Mouse (Mus musculus) hematopoietic stem cell, adult 5-6 weeks (primary cell): Measurements from ENCODE around the gene Unc93a2. TPM values are rescaled to one million over a fixed set of nuclear protein-coding genes. Genes with fewer than 3 reads are reported as not detected.
"Not testable (repeated sequence)": the region's sequence is repeated elsewhere in the genome, so short reads cannot be mapped to it uniquely, and the experiment has no call there.

Experiments
- ATAC-seq, 2 experiments: fragments of 125-278 bp in 1 of 2; replicated peaks in 1 of 2; 2 replicates each; pipeline ENCODE4 v1.8.0; 2016 to 2017; ENCODE audit warnings: inconsistent platforms in 2 of 2, mild to moderate bottlenecking in 2 of 2, moderate number of reproducible peaks in 2 of 2, low read depth in 1 of 2, moderate TSS enrichment in 1 of 2; ENCODE audit not compliant: low FRiP score in 2 of 2, poor library complexity in 2 of 2, severe bottlenecking in 2 of 2, insufficient read depth in 1 of 2, low TSS enrichment in 1 of 2
- total RNA-seq: library from RNA; stranded (forward); fragments of 172-1452, 232-1000 nt; gene quantifications from 2 replicates; pipeline ENCODE4 v1.2.3, GENCODE M21; 2017

Unc93a2 gene
- 0.06 TPM in 1 of 2 replicates, not detected in the other for total RNA-seq

GRCm38 (mm10) chr17:7385364-7385763, at the start of gene Unc93a2:
Gene Unc93a2 (minus strand): TSS chr17:7385464.
- ATAC-seq: not testable (repeated sequence)

DNA sequence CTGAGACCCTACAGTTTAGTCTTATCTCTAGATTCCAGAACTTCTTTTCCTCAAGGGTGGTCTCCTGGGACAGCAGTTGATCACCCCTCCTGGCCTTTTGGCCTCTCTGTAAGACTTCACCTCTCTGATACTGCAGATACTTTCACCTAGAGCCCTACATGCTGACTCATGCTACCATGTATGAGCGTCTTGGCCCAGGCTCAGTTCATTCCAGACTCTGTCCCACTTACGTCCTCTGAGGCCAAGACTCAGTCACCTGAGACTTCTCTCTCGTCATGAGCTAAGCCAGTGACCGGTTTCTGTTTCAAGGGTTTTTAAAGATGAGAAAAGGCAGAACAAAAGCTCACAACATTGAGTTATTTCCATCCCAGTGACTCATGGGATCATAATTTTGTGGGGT, 48.9 kb upstream of the Unc93a2 start:
- ATAC-seq: 0 out of 4 replicates have a peak, but pooled peaks of 1 of the 2 experiments have one; percentile 9

DNA sequence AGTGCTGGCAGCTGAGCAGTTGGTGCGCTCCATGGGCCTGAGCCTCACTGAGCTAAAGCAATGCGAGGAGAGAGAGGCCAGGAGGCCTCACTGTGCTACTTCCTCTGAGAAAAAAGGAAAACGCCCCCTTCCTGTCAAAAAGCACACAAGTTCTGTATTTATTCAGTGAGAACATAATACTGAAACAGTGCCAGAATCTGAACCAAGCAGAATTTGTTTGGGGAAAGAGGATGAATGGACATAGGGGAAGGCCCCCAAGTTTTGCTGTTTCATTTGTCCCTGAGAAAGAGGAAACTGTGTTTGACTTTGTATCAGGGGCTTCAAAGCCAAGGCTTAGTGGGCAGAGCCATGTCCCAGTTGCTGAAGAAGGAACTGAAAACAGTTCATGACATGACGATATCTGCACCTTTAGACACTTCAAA, 45.0 kb upstream of the Unc93a2 start:
- ATAC-seq: peak; percentile 77 to 80

- peak; percentile 85 to 86 for ATAC-seq
Observed at GRCm38 (mm10) chr17:7420191-7420973, 35.1 kb upstream of the Unc93a2 start.

DNA sequence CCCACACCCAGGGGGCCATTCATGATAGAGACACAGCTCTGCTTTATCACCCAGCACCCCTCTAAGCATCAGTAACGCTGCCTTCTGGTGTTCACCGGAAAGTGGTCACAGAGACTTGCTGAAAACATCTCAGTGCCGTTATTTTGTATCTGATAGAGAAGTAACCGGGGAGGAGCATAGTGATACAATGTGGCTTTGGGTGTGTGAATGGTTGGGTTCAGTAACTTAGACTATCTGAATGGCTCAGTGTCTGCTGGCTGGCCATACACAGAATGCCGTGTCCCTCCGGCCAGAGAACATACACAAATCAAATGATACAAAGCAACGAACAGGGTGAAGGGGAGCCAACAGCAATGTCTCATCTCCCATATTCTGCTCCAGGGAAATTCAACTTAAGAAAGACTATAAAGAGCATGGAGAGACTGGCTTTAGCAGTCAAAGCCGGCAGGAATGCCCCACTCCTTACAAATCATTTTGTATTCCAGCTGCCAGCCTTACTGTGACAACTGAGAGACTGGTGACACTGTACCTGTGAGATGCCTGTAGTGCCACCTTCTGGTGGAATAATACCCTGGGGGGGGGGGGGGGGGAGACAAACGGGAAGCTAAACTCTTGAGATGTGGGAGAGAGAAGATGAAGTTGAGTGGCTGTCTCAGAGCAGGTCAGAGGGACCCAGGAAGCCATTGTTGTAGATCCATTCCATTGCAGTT, 29.5 kb upstream of the Unc93a2 start:
- ATAC-seq: peak; percentile 62 to 73

GRCm38 (mm10) chr17:7413336-7413735, 28.1 kb upstream of the Unc93a2 start:
- not testable (repeated sequence) for ATAC-seq

- ATAC-seq: not testable (repeated sequence)
Observed at GRCm38 (mm10) chr17:7399770-7400169, 14.5 kb upstream of the Unc93a2 start.

- ATAC-seq: peak; percentile 72 to 89
Observed at GRCm38 (mm10) chr17:7398198-7398847, 13.1 kb upstream of the Unc93a2 start.

- not testable (repeated sequence) for ATAC-seq
Observed at GRCm38 (mm10) chr17:7397079-7397478, 11.8 kb upstream of the Unc93a2 start.

- ATAC-seq: 0 out of 4 replicates have a peak, but pooled peaks have one; percentile 12 to 19
Observed at GRCm38 (mm10) chr17:7396288-7396687, 11.0 kb upstream of the Unc93a2 start.

GRCm38 (mm10) chr17:7395671-7396070, 10.4 kb upstream of the Unc93a2 start:
- not testable (repeated sequence) for ATAC-seq

DNA sequence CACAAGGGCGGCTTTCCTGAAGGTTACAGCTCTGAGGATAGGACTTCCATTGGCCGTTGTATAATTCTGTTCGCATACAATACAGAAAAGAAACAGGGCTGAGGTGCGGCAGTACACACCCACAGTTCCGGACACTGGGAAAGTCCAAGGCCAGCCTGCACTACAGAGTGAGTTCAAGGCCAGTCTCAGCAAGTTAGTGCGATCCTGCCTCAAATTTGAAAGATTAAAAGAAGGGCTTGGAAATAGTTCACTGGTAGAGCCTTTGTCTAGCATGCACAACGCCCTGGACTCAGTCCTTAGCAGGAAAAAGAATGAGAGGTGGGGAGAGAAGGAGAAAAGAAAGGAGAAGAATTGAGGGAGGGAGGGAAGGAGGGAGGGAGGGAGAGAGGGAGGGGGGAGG, 9.9 kb upstream of the Unc93a2 start:
- not testable (repeated sequence) for ATAC-seq

GRCm38 (mm10) chr17:7389898-7390297, 4.6 kb upstream of the Unc93a2 start:
- ATAC-seq: not testable (repeated sequence)

- not testable (repeated sequence) for ATAC-seq
Observed at GRCm38 (mm10) chr17:7388958-7389356, 3.7 kb upstream of the Unc93a2 start.

DNA sequence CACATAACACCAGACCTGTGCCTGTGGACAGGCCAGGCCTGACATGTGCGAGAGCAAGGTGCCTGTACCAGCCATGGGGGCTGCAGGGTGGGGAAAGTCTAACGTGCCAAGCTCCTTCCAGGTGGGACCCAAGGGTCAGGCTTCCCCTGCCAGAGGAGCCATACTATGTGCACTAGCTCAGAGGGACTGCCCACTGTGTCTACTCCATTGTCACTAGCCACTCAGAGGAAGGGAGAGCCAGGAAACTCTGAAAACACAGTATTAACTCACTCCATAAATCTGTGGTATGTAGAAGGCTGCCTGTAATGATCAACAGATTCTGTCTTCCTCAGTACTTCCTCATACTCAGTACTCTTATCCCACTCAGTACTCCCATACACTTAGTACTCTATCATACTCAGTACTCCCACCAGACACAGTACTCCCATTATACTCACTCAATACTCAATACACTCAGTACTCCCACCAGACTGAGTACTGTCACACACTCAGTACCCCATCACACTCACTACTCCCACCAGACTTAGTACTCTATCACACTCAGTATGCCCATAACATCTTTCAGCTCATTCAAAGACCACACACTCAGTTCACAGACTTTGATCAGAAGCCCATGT, 3.2 kb upstream of the Unc93a2 start:
- ATAC-seq: not testable (repeated sequence)

GRCm38 (mm10) chr17:7386016-7386415, 752 bp upstream of the Unc93a2 start:
- not testable (repeated sequence) for ATAC-seq
